Mouse (Mus musculus) ES-CJ7 (cell line): ENCODE measurements at regions not wholly inside any gene's neighbourhood (a gene's known extent, or its start where the extent isn't known, plus 50 kb on each side); places are given as distances from the start of the nearest gene placed in this dataset.

Source experiments
- DNase-seq: peaks from one replicate; pipeline ENCODE4 v3.0.0; 2011; ENCODE audit warnings: low read depth, low spot score

- DNase-seq, result no peak
Observed at GRCm38 (mm10) chr1:189473071-189473470, 71.0 kb upstream of the Kcnk2 start.

GRCm38 (mm10) chr1:189458421-189458820 is 56.3 kb upstream of the Kcnk2 start:
- DNase-seq, result no peak
